Mouse (Mus musculus): ENCODE data around the gene Manf.

DNA sequence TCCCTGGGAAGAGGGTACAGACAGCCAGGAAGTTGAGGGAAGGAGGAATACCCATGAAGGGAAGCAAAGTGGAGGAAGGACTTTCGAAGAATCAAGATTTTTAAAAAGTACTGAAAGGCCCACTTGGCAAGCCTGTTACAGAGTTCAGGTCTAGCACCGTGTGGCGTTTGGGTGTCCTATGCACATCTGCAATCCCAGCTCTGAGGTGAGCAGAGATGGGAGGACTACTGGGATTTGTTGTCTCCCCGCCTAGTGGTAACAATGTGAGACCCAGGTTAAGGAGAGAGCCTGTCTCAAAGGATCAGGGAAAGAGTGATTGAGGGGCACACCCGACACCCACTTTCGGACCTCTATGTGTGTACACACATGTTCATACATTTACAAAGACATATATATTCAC lies 23.1 kb upstream of the Manf start:
- TF ChIP-seq POLR2A (IDR thresholded peaks at IDR 0.05; ENCODE audit: extremely low read depth, insufficient read depth, low read length) (no peak), CTCF (IDR thresholded peaks at IDR 0.05; ENCODE audit: extremely low read depth, insufficient read depth, low read length) (no peak)

All from cortical plate, adult 2 months (tissue).